Mouse (Mus musculus) skeletal muscle tissue, adult 2 months (tissue): Measurements from ENCODE around the gene Etv6.

Source experiments
- DNase-seq: peaks from one replicate; pipeline ENCODE4 v3.0.0-alpha.2; 2012; ENCODE audit warnings: low read depth, low spot score

Gene Etv6

DNA sequence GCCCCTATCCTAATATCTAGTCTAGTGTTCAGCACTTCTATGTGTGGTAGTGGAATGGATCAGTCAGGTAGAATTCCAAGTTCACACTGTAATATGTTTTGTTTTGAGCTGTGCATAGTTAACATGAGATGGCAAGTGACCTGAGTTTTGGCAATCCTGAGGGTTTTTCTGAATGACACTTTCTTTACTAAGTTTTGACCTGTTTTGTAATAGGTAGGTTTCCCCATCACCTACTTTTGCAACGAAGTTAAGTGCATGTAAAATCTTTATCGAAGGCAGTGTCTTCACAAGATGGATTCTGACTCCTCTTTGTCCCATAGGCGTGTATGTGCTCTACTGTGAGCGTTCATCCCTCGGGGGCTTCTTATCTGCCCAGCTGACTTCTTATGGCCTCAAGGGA lies 74.7 kb downstream of the Etv6 start:
- DNase-seq: no peak

DNA sequence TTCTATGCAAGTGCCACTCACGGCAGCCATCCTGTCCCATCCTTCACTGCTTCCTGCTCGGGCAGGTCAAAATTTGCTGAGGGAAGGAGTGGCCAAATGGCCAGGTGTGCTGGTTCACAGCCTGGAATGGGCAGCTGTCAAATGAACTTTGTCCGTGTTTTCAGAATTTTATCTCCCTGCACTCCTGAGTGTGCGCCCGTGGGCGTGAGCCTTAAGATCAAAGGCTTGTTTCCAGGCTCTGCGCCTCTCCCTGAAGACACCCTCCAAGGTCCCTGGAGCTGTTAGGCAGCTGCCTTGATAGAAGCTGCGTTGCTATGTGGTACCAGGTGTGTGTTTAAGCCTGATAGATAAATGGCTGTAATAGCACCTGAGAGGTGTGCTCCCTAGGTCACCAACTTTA lies 76.1 kb downstream of the Etv6 start:
- no peak for DNase-seq

DNA sequence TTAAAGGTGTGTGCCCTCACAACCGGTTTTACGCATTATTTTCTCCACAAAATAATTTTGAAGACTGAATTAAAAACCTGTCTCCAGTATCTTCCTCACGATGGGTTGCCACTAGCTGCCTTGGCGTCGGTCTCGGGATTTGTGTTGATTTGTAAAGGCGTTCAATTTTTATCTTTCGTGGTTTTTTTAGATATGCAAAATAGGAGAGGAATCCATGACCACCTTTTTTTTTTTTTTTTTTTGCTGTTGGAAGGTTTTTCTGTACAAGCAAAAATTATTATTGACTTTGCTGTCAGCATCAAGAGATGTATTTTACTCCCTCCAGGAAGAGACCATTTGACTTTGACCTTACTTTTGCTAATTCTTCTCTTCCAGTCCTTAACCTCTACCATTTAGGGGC lies 77.3 kb downstream of the Etv6 start:
- DNase-seq: no peak

DNA sequence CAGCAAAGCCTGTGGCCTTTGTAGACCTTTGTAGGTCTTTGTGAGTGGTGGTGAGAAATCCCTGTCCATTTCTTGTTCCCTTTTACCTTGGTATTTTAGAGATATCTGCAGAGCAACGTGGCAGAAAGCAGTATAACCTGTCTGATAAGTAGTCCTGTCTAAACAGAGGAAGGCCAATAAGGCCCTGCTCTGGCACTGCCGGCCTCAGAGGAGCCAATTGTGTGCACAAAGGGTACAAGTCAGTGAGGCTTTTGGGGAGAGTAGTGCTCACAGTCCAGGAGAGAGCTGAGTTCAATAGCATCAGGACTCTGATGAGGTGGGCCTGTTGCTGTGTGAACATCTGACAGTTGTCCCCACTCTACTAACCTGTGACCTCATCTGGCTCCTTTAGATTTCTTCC lies 77.7 kb downstream of the Etv6 start:
- DNase-seq: no peak

DNA sequence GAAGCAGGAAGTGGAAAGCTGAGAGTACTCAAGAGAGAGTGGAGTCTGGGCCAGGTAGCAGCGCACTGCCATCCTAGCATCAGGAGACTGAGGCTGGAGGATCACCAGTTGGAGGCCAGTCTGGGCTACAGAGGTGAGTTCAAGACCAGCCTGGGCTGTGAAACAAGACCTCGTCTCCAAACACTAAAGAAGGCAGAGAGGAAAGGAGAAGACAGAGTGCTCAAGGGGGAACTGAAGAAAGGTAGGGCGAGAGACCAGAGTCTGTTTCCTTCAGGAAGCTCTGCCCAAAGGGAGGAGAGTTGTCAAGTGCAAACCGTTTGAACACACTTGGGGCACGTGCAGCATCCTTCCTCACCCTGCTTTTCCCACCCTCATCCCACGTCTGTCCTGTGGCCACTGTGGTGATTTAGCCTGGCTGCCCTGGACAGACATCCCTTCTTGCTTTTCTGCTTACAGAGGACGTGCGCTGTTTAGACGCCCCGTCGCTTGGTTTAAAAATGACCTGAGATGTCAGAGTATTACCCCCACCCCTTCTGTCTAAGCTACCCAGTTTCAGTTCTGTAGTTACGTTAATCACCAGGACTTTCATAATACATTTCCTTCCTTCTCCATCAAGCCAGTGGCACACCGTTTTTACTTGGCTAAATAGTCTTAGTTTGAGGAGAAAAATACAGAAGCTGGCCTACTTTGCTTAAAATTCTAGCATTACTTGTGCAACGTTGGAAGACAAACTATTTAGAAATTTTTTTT lies 79.9 kb downstream of the Etv6 start:
- no peak for DNase-seq

DNA sequence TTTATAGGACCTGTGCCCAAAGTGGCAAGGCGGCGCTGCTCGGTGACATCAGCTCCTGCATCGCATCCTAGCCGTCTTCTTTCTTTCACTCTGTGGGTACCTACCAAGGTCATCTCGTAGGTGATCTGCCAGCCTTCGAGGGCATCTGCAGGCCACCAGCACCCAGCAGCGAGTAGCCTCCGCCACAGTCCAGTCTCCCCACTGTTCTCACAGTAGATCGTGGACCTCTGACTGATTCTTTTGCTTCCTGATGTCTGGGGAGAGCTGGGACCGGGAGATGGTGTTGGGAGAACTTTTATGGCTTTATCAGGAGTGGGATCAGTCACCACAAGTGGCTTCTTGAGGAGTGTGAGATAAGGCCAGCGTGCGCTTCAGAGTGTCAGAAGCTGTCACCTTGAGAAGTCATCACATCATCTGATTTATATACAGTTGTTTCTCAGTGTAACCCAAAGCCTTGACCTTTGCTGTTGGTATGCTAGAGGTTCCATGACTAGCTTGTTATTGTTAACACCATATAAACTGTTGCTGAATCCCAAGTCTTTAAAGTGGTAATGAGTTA lies 82.0 kb downstream of the Etv6 start:
- no peak for DNase-seq

DNA sequence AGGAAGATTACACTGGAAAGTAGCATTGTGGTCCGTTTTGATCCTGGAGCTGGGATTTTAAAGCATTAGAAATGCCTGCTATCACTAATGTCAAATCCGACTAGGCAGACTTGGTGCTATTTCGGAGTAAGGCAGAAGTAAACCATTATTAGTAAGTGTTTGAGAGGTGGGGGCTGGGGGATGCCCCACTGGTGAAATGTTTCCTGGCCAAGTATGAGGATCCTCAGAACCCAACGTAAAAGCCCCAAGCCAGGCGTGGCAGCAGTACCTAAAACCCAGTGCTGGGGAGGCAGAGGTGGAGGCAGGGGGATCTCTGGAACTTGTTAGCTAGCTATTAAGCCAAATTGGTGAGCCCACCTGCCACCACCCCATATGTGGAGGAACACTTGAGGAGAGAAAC lies 83.0 kb downstream of the Etv6 start:
- DNase-seq: no peak

DNA sequence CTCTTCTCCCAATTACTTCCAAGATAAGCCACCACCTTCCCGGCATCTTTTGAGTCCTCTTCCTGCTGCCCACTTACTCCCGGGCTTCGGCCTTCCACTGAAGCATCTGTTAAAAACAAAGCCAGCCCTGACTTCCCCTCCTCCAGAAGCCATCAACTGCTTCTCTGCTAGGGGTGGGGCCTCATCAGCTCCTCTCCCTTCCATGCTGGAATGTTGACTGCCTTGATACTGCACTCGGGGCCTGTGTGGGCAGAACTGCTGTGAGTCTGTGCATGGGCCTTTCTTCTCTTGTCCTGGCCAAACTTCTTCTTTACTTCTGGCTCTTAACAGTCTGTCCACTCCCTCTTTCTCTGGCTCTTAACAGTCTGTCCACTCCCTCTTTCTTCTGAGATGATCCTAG lies 83.6 kb downstream of the Etv6 start:
- no peak for DNase-seq

DNA sequence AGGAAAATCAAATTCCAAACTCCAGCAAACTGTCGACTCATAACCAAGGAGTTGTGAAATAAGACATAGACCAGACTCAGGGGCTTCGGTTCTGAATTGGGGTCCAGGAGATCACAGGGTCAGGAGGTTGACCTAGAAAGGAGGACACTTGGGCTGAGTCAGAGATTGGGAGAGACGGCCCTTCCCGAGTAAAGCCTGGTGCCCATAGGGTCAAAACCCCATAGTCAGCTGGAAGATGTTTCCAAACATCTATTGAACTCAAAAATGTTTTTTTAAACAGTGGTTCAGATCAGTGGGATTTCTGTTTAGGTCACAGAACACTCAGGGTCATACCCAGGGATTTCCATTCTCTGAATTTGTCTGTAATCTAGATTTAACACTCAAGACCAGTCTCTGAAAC lies 84.7 kb downstream of the Etv6 start:
- DNase-seq: no peak

DNA sequence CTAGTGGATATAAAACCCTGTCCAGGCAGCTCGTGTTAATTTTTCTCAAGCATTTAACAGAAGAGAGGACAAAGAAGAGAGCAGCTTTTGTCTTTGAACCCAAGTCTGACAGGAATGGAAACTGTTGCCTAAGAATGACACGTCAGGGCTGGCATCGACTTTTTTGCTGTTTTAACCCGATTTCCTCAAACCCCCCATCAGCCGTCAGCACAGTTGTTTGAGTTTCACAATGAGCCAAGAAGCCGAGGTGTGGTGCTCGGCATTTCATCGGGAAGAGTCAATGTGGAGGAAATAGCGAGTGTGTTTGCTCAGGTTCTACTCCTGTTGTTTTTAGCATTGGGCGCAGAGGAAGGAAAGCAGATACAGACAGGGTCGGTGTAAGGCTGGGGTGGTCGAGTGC lies 85.2 kb downstream of the Etv6 start:
- no peak for DNase-seq

DNA sequence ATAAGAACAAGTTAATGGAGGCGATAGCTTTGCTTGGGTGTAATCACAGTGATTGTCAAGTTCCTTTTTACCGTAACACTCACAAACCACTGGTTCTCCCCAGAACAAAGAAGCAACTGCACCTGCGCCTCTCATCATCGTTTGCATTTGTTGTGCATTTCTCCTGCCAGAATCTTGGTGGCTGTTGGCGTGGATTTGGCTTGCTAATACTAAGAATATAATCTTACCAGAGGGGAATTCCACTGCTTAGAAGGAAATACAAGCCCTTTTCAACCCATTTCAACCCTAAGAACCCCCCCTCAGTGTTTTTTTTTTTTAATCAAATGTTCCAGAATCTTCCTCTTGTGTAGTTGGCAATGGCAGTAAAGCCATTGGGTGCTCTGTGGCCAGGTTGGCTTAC lies 87.4 kb downstream of the Etv6 start:
- no peak for DNase-seq

DNA sequence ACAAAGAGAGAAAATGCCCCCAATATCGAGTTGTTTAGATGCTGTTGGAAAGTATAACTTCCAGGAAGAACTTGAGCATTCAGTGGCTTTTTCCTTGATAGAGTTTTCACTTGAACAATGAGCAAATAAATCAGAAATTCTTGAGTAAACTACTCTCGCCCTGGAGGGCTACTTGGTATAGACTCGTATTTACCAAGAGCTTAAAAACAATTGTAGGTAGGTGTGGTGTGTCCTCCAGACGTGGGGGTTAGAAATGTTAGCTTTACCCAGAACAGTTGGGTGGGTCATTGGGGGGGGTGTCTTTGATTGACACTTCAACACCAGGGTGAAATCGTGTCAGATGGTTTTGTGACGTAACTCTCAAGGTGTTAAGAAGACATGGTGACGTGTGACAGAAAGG lies 88.0 kb downstream of the Etv6 start:
- no peak for DNase-seq

DNA sequence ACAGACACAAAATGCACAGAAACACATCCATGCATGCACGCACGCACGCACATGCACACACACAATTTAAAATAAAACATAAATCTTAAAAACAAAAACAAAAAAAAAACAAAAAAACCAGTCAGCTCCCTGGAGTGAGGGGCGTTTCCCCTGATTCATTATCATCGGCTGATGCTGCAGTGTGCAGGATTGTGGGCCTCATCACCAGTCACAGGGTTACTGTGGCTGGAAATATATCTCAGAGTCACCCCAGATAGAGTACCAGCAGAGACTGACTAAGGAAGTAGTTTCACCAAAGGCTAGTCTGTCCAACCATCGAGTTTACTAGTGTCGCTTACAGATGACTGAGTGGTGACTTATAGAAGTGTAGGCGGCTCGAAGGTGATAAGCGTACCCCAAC lies 88.8 kb downstream of the Etv6 start:
- no peak for DNase-seq

DNA sequence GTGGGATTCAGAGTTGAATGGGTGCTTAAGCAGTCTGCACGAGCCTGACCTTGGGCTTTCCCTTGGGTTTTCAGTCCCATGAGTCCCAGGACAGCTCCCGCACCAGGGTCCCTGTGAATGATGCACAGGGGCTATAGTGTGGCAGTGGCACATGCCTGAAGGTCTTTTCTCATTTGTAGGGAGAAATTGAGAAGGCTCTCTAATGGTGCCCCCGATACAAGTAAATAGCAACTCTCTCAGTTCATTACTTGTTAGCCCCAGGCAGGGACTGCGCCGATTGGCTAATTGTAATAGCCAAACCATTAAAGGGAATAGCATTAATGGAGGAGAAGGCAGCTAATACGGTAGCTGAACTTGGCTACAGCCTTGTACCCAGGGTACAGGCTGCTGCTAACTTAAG lies 92.5 kb downstream of the Etv6 start:
- DNase-seq: no peak

DNA sequence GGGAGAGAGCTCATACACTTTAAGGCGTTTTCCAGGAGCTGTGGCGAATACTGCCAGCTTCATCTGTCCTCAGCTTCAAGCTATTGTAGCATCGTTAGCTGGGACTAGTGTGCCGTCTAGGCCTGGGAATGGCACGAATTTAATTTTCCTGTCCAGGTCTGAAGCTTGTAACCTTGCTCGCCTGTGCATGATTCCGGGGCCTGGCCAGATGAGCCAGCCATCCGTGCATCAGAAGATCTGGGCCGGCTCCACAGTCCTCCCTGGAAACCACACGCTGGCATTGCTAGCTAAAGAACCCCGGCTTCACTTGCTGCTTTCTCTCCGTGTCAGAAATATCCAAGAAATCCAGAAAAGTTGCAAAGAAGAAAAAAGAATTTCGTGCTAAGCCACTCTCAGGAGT lies 93.1 kb downstream of the Etv6 start:
- no peak for DNase-seq

DNA sequence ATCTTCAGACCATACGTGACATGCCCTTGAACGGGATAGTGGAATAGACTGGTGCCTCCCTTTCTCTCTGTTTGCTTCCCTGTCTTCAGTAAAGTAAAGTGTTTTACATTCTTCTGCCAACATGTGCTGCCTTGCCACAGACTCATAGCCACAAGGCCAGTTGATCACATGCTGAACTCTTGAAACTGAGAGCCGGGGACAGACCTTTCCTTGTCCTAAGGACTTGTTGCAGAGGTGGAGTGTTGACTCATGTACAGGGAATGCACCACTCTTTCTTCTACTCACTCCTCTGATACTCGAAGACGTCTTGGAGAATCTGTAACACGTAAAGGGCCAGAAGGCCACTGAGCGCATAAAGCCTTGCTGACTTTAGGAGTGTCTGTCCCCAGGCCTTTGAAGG lies 94.3 kb downstream of the Etv6 start:
- DNase-seq: no peak

DNA sequence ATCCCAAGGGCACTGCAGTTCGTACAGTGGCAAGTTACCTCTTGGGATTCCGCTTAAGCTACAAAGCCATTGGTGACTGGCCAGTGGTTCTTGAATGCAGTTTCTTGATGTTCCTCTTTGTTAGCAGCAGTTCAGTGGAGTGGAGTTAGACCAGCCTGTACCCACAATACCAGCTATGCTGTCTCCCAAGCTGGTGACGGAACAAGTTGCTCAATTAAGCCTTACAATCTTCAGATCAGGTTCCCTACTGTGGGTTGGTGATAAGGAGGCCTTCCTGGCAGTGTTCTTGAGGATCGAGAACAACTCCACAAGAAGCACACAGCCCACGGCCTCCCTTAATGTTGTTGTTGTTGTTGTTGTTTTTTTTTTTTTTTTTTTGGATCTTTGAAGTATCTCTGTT lies 95.3 kb downstream of the Etv6 start:
- no peak for DNase-seq

DNA sequence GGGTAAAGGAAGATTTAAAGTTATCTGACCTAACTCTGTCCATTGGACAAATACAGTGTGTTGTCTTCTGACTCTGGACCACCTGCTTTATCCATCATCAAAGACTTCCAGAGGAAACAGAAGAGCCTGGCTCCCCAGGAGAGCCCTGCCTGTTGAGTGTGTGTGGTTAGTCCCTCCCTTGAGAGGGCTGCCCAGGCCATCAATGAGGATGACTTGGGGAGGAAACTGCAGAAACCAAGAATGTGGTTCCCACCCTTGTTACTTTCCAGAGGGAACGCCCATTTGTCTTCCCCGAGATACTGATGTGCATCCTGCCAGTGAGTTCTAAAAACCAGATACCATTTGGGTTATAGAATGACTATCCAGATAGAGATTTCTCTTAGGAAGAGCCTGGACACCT lies 96.1 kb downstream of the Etv6 start:
- no peak for DNase-seq

DNA sequence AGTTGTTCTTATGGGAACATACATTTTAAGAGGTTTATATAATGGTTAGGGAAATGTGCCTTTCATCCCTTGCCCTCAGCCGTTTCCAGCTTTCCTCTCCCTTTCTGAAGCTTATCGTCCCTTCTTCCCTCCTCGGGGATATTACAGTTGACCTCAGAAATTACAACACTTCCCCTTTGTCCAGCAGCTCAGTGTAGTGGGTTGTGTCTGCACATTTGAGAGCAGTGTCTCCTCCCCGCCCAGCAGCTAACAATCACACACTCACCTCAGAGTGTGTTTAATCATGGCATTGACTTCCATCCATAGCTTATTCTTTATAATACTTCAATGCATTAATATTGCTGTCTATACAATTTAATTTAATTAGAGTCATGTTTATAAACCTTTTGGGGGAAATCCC lies 98.3 kb downstream of the Etv6 start:
- DNase-seq: no peak

DNA sequence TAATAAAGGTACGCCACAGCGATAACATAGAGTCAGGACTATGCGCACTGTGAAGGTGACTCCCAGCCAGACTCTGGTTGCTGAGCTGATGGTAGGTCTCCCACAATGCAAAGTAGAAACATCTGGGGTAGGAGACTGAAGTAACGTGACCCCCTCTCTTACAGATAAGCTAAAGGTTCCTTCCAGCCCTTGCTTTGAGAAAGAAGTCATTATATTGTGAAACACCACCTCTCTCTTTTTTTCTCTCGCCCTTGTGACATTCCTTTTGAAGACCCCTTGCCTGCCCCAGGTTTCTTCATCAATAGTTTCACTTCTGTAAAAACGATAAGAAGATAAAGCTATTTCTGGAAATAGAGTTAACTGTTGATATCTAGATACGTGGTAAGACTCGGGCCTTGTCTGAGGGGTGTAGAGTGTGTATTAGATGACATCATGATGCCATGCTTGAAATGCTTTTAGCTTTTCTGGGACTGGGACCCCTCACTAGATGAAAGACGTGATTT lies 99.4 kb downstream of the Etv6 start:
- DNase-seq: no peak

DNA sequence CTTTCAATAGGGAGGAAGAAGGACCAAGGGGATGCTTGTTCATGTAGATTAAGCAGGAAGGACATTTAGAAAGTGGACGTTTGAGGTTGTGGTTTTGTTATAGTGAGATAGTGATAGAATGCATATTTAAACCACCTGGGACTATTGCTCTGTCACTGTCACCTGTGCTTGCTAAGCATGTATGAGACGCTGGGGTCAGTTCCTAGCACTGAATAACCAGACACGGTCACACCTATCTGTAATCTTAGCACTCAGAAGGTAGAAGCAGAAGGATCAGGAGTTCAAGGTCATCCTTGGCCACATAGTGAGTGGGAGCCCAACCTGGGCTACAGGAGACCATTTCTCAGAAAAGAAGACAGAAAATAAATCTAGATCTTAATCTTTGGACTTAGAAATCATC lies 100.8 kb downstream of the Etv6 start:
- no peak for DNase-seq

DNA sequence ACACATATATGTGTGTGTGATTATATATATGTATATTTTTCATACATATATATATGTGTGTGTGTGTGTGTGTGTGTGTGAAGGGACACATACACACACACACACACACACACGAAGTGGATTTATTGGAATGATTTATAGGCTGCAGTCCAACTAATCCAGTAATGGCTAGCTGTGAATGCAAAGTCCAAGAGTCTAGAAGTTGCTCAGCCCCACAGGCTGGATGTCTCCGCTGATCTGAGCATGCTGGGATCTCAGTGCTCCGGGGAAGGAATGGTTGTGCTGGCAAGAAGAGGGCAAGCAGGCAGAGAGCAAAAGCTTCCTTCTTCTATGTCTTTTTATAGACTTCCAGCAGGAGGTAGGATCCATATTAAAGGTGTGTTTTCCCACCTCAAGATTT lies 103.9 kb downstream of the Etv6 start:
- DNase-seq: no peak

DNA sequence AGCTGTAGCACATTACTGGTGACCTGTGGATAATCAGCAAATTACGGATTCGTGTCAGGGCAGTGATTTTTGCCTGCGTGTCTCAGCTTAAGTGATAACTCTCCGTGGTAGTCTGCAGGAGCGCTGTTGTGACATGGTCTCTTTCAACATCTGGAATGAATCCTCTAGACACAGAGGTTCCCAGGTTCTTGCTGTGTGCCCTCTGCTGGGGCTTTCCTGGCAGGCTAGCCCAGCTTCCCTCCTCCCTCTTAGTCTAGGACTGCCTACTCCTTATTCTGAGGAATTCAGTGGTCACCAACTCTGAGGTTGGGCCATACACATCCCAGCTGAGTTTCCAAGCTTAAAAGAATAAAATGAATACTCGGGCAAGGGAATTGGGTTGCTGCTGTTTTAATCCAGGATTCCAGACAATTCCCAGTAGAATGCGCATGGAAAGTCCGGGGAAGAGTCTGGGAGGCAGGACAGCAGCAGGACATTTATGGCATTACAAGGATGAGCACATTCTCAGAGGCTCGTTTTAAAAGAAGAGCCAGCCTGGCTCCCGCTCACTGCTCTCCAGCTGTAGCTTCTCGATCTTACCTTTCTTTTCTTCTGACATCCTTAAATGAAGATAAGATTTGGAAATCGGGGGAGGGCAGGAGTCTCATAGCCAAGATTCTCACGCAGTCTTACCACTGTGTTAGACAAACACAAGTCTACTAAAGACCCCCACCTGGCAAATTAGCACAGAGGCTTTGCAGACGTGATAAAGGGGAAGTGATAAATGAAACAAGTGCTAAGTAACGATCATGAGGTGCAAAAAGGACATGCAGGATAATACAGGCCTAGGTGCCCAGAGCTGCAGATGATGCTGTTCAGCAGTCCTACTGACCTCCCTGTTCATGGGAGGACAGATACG lies 105.5 kb downstream of the Etv6 start:
- no peak for DNase-seq
